Mouse (Mus musculus): Measurements from ENCODE around the gene Gfpt1.

GRCm38 (mm10) chr6:87042337-87043130 lies at the start of gene Gfpt1:
- TF ChIP-seq CTCF (IDR thresholded peaks at IDR 0.05; ENCODE audit: extremely low read depth, insufficient read depth, insufficient read length, insufficient replicate concordance) (0 out of 2 replicates have a peak, but pooled peaks have one; percentile 7), POLR2A (IDR thresholded peaks at IDR 0.05; ENCODE audit: low read depth, low read length) (peak; percentile 96)

Measured in spleen, adult 2 months (tissue).